Mouse (Mus musculus): ENCODE results near the gene 4931423N10Rik. TPM values are rescaled to one million over a fixed set of nuclear protein-coding genes. Genes with fewer than 3 reads are reported as not detected.

4931423N10Rik gene
- polyA plus RNA-seq, 1 experiment from 2014 or later: not detected

Other genes starting within 250 kb of the 4931423N10Rik start
- gene Abi1, start 167.2 kb upstream of the 4931423N10Rik start, polyA plus RNA-seq (2016; fragmentation: Nextera tagmentation; extraction: Ambion mirVana): 42.3 and 44.4 TPM in 2 replicates
- 39.3 and 41.9 TPM in 2 replicates for gene Acbd5, start 139.3 kb upstream of the 4931423N10Rik start, polyA plus RNA-seq (2016; fragmentation: Nextera tagmentation; extraction: Ambion mirVana)
- 9.9 and 10.2 TPM in 2 replicates for gene Mastl, start 51.5 kb upstream of the 4931423N10Rik start, polyA plus RNA-seq (2016; fragmentation: Nextera tagmentation; extraction: Ambion mirVana)
- gene Yme1l1, start 51.1 kb upstream of the 4931423N10Rik start, polyA plus RNA-seq (2016; fragmentation: Nextera tagmentation; extraction: Ambion mirVana): 87.5 and 92.9 TPM in 2 replicates
- 0.08 TPM in 1 of 2 replicates, not detected in the other for gene Nxph2, start 113.8 kb downstream of the 4931423N10Rik start, polyA plus RNA-seq (2016; fragmentation: Nextera tagmentation; extraction: Ambion mirVana)

All from embryonic facial prominence, embryonic 12.5 days (tissue).